Mouse (Mus musculus) cerebellum, adult 9-11 months (tissue): Measurements from ENCODE around the gene Clint1.

Experiments
- DNase-seq: peaks from one replicate; pipeline ENCODE4 v3.0.0; 2022

Gene Clint1

DNA sequence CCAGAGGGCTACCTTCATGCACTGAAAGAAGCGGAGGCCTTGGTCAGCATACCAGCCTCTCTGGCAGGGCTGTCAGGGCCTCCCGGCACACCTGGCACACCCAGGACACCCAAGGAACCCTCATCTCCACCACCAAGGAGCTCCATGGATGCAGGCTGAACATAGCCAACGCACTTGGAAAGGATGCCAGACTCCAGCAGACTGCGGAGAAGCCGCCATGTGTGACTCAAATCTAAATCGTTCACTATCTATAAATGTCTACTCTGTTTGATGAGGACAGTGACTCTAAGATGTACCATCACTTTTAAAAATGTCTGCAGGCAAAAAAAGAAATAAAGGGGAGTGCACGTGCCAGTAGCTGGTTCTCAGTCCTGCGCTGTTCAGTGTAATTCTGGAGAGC is 85.6 kb downstream of the Clint1 start:
- DNase-seq: no peak

DNA sequence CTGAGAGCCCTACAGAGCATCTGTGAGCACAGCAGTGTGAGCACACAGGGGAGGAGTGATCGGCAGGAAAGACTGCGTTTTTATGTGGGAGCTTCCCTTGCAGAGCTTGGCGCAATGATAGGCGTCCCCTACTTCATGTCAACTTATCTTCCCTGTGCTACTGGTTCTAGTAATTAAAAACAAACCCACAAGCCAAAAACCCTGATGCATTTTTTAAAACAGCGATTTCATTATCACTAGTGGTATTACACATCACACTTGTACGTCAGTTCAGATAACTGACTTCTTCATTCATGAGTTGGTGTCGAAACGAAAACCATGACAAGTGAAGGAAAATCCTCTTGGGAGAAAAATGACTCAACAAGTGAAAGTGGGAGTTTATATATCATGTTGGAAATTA is 87.1 kb downstream of the Clint1 start:
- no peak for DNase-seq

DNA sequence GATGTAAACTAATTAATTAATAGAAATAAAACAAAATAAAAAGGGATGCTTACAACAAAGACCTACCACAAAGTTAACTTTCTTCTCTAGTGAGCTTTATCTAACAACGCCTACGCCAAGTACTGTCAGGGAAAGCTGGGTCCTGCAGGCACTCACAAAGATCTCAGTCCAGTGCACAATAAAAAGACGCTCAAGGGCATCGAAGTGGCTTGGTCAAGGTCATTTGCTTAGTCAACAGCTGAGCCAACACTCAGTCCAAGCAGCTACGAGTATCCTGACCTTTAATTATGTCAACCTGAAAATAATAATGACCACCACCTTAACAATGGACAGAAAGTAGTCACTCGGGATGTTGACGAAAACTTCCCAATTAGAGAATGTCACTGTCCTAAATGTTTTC is 90.4 kb downstream of the Clint1 start:
- DNase-seq: no peak

DNA sequence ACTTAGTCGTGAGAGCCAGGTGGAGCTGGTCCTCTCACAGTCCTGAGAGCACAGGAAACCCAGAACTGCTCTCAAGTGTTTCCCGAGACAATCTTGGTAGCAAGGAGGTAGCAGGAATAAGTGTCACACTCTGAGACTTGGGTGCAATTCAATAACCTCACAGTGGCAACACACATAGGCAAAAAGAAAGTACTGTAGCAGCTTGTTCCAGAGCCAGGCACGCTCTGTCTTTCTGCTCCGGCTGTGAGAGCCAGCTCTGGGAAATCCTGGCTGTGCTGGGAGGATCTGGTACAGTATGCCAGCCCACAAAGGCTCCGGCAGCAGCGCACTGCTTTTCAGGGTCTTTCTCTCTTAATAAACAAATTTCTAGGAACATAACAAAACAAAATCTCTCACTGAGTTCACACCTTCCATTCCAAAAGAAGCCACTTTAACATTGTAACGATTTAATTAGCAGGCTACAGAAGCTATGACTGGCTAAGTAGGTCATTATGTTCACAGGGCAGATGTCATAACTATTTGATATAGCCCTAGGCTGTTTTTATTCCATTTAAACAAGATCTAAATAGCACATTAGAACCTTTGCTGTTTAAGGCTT is 91.4 kb downstream of the Clint1 start:
- DNase-seq: peak; percentile 39

DNA sequence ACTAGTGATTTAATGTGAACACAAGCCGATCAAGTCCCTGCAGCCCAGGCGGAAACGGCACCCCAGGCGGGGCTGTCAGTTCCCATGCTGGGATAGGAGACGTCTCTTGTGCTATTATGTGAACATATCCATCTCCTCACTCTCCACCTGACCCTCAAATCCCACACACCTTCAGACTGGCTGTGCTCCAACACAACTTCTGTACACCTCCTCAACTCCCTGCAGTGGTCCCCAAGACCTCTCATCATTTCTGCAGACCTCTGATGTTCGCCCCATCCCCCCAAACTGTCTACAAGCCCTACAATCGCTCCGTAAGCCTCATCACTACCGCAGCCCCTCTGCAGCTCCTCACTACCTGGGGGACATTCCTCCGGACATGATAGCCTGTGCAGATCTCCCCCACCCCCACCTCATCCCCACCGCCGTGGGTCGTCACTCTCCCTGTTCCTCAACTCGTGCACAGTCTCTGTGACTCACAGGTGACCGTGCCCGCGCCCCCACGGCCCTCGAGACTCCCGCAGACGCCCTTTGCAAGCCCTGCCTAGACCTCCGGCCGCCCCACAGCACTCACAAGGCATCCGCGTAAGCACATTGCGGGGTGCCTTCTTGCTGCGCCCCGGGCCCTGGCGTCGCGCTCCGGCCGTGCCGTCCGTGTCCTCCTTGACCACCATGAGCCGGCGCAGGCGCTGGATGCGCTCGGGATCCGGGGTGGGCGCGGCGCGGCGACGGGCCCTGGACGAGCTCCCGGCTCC is 92.2 kb downstream of the Clint1 start:
- peak; percentile 58 for DNase-seq

DNA sequence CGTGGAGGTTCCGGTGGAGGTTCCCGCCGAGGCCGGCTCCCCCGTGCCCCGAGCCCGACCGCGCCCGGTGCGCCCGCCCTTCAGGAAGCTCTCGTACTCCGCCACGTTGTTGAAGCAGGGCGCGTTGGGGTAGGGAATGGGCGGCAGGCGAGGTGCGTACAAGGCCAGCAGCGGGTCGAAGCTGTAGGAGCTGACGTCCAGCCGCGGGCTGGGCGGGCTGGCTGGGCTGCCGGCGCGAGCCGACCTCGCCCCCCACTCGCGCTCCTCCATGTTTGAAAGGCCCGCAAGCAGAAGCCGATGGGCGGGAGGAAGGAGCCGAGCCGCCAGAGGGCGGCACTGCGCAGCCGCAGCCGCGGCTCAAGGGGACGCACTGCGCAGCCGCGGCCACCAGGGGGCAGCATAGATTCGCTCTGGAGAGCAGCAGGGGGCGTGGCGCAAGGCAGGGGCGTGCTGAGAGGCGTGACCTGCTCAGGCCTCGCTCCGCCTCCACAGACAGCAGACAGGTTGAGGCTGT is 92.8 kb downstream of the Clint1 start, which contains the start of gene Lsm11:
Gene Lsm11, minus strand, starts transcription at position 293 of the 514 bp plus-strand sequence.
- DNase-seq: peak; percentile 94

DNA sequence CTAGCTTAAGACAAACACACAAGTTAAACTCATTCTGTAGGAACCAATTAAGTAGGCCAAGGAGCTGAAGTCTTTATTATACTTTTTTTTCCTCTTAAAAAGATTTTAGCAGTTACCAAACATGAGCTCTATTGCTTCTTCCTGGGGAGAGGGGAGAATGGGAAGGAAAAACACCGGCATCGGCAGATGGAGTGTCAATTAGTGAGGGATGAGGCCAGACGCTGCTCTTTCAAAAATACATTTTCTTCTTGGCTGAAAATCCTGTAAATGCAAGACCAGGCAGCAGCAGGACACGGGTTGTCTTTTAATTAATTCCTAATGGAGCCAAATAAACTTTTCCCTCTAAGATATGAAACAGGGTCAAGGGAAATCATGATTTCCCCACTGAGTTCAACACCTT is 94.9 kb downstream of the Clint1 start:
- DNase-seq: no peak

DNA sequence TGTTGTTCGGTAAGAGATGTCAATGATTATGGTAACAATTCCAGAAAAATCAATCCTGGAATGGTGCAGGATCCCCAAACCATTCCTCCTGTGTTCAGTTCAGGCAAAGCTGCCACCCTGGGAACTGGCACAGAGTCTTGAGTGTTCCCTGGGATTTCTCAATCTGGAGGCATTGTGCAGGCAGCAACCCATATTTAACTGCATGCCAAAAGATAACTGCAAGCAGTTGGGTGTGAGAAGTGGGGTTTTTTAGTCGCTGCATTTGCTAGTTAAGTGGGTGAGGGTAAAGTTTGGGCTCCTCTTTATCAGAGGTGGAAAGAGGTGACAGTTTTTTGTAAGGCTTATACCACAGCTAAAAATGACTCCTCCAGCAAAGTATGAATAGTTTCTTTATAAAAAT is 95.6 kb downstream of the Clint1 start:
- no peak for DNase-seq

DNA sequence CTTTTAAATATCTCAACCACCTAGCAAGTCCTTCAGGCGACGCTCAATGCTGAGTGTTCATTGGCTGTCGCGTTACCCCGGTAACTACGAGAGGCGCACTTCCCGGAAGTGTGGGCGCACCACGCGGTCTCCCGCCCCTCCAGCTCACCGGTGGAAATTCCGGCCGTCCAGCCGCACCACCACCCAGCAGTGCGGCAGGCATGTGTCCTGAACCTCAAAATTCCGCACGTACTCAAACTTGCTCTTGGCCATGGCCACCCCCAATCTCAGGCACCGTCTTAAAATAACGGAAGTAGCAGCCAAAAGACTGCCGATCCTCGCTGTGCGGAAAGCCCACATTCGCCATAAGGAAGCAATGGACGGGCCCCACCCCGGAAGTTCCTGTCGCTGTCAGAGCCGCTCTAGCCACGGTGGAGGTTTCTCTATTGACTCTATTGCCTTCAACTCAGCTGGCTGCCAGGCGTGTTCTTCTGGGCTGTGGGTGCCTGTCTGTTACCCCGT is 103.3 kb downstream of the Clint1 start, which contains the start of gene Thg1l:
Gene Thg1l, minus strand, starts transcription at position 368 of the 501 bp plus-strand sequence.
- peak; percentile 89 for DNase-seq

DNA sequence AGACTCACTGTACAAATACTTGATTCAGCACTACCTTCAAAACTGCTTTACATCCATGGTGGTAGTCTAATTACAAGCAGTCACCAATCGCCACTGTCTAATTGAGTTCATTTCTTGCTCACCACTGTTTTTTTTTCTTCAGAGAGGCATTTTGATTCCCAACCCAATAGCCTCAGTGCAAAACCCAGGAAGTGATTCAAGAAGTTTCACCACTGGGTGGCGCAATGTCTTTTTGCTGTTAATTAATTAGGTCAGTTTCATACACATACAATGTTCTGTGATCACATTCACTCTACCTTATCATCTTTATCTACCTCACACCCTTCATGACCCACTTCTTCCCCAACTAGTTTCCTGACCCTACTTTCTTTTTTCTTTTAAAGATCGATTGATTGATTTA is 107.7 kb downstream of the Clint1 start:
- DNase-seq: no peak

DNA sequence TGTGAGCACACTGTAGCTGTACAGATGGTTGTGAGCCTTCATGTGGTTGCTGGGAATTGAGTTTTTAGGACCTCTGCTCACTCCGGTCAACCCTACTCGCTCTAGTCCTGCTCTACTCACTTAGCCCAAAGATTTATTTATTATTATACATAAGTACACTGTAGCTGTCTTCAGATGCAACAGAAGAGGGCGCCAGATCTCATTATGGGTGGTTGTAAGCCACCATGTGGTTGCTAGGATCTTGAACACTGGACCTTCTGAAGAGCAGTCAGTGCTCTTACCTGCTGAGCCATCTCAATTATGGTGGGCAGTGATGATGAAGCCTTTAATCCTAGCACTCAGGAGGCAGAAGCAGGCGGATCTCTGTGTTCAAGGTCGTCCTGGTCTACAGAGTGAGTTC is 108.2 kb downstream of the Clint1 start:
- no peak for DNase-seq
